Mouse (Mus musculus) forebrain, postnatal 0 days (tissue): ENCODE measurements at regions not wholly inside any gene's neighbourhood (a gene's known extent, or its start where the extent isn't known, plus 50 kb on each side); places are given as distances from the start of the nearest gene placed in this dataset.
A peak's percentile ranks its signal among the peaks of the same experiment; 100 is the strongest.

Experiments used
- ATAC-seq: fragments of 200-750 bp; cut with Nextera tagmentation; 2 replicates; pipeline ENCODE4 v1.8.0; 2017; ENCODE audit warnings: mild to moderate bottlenecking, moderate library complexity
- DNase-seq: peaks from one replicate; pipeline ENCODE4 v3.0.0-alpha.2; 2015
- H3K27ac ChIP-seq: fragments of 300-500 bp; sonication (generic); 2 replicates; pipeline ENCODE4 v1.5.1; 2014; ENCODE audit warnings: low read depth, mild to moderate bottlenecking, antibody characterized with exemption, low read length, moderate library complexity, mixed read lengths
- H3K27me3 ChIP-seq: fragments of 300-500 bp; sonication (generic); 2 replicates; pipeline ENCODE4 v1.6.1; 2014; ENCODE audit warnings: mild to moderate bottlenecking, low read length, mixed read lengths; ENCODE audit not compliant: insufficient read depth
- H3K36me3 ChIP-seq: fragments of 300-500 bp; sonication (generic); 2 replicates; pipeline ENCODE4 v1.6.1; 2014; ENCODE audit warnings: mild to moderate bottlenecking, moderate library complexity; ENCODE audit not compliant: insufficient read depth
- H3K4me1 ChIP-seq: fragments of 300-500 bp; sonication (generic); 2 replicates; pipeline ENCODE4 v1.6.1; 2014; ENCODE audit warnings: antibody characterized with exemption; ENCODE audit not compliant: insufficient read depth
- H3K4me2 ChIP-seq: fragments of 300-500 bp; sonication (generic); 2 replicates; pipeline ENCODE4 v1.6.1; 2014; ENCODE audit warnings: low read depth, mild to moderate bottlenecking, moderate library complexity
- H3K4me3 ChIP-seq: fragments of 300-500 bp; sonication (generic); 2 replicates; pipeline ENCODE4 v1.5.1; 2014; ENCODE audit warnings: low read depth, low read length, mixed read lengths
- H3K9ac ChIP-seq: fragments of 300-500 bp; sonication (generic); 2 replicates; pipeline ENCODE4 v1.6.1; 2014; ENCODE audit warnings: mild to moderate bottlenecking
- H3K9me3 ChIP-seq: fragments of 300-500 bp; sonication (generic); 2 replicates; pipeline ENCODE4 v1.6.1; 2016; ENCODE audit warnings: low read length
- CTCF ChIP-seq: sonication (generic); IDR thresholded peaks from 2 replicates; pipeline ENCODE4 v1.5.1; 2016; ENCODE audit warnings: antibody characterized with exemption, control low read depth, low read depth
- WGBS: fragments of 180-500 bp; shearing (Covaris S2); extraction: QIAGEN DNeasy Blood & Tissue Kit; methylation state at CpG from one replicate; pipeline ENCODE4 v1.1.7; 2014; 5-methylcytosine and 5-hydroxymethylcytosine counted together

DNA sequence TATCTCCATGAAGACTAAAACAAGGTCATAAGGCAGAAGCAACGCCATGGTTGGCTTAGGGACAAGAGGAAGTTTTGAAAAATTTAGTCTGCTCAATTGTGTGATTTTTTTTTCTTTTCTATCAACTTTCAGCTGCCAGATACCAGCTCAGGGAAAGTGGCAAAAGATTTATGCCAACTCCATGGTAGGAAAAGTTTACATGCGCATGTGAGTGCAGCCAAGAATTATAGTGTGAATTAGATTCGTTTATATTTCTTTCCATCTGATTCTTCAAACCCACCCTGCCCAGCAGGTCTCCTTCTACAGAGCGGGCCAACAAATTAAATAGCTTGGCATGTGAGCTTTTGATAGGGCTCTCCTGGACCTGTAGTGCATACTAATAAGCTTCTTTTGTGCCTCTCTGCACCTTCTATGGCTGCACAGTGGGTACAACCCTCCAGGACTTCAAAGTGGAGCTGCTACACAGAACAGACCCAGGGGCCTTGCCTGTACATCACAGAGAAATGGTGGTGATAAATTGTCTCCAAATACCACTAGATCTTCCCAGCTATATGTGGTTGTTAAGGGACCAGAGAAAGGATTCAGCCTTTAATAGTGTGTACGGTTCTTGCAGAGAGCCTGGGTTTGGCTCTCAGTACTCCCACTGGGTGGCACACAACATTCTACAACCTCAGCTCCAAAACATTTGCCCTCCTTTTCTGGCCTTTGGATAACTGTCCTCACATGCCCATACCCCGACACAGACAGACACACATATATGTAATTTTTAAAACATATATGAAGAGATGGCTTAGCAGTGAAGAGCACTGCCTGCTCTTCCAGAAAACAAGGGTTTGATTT, 135.0 kb downstream of the Basp1 start:
- Histone ChIP-seq H3K27me3 (no peaks in the 10 kb centered on the region), H3K9ac (no peak overlapping the region), H3K36me3 (no peaks in the 10 kb centered on the region), H3K4me2 (no peak overlapping the region), H3K27ac (no peak overlapping the region), H3K4me3 (no peak overlapping the region), H3K9me3 (no peaks in the 10 kb centered on the region), H3K4me1 (no peaks in the 10 kb centered on the region; the same call in 1 of the 2 replicates)
- ATAC-seq: peak; percentile 71
- DNase-seq: peak; percentile 44
- TF ChIP-seq CTCF: no peak
- WGBS: 19% methylated on average over 6 of the region's 6 CpGs

DNA sequence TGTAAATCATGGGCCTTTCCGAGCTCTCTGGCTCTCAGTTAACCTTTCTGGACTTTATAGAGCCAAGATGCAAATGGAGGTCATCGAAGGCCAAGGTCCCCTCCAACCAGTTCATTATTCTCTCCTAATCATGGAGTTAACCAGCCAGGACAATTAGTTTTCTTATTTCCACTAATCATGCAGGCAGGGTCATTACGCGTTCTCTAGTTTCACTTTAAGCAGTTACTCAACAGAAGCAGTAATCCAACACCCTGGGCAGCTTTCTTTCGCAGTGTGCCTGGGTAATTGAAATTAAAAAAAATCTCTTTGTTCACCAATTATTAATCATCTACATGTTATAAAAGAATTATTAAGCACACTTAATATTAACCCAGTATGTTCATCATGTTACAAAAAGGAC, 137.3 kb downstream of the Basp1 start:
- Histone ChIP-seq H3K27me3 (no peaks in the 10 kb centered on the region), H3K9ac (no peak overlapping the region), H3K36me3 (no peaks in the 10 kb centered on the region), H3K4me2 (no peak overlapping the region), H3K4me3 (no peak overlapping the region), H3K4me1 (no peaks in the 10 kb centered on the region; the same call in 1 of the 2 replicates), H3K27ac (no peak overlapping the region), H3K9me3 (no peaks in the 10 kb centered on the region)
- WGBS: 54% methylated on average over 5 of the region's 5 CpGs
- no peak for TF ChIP-seq CTCF
- DNase-seq: no peak
- ATAC-seq: no peak

DNA sequence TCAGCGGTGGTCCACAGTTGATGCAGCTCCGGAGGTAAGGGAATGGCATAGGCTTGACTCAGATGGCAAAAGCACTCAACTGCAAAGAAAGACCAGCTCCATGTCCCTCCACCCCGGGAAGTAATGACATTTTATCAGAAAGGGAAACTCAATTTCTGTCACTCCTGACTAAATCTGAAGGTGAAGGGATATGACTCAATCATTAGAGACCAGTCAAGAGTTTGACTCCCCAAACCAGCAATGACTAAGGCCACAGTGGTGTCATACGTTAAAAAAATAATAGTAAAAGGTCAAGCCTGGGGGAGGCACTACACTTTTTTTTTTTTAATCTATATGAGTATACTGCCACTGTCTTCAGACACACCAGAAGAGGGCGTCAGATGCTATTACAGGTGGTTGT, 141.7 kb downstream of the Basp1 start:
- Histone ChIP-seq H3K36me3 (no peaks in the 10 kb centered on the region), H3K27me3 (no peaks in the 10 kb centered on the region), H3K9ac (no peak overlapping the region), H3K27ac (no peak overlapping the region), H3K9me3 (no peaks in the 10 kb centered on the region), H3K4me2 (no peak overlapping the region), H3K4me1 (no peaks in the 10 kb centered on the region), H3K4me3 (no peak overlapping the region)
- TF ChIP-seq CTCF: no peak
- DNase-seq (no peak), ATAC-seq (no peak)
- 89% methylated on average over 5 of the region's 5 CpGs for WGBS

- no peak overlapping the region for H3K27ac ChIP-seq
- H3K27me3 ChIP-seq: no peaks in the 10 kb centered on the region
- H3K4me3 ChIP-seq: no peak overlapping the region
- no peak overlapping the region for H3K4me2 ChIP-seq
- ATAC-seq (0 out of 2 replicates have a peak, but pooled peaks have one; percentile 32), DNase-seq (no peak)
- TF ChIP-seq CTCF: no peak
- H3K36me3 ChIP-seq: no peaks in the 10 kb centered on the region
- H3K9me3 ChIP-seq: no peaks in the 10 kb centered on the region
- H3K4me1 ChIP-seq: no peaks in the 10 kb centered on the region
- H3K9ac ChIP-seq: no peak overlapping the region
- 70% methylated on average over 10 of the region's 10 CpGs for WGBS
These were observed 143.2 kb downstream of the Basp1 start for GRCm38 (mm10) chr15:25270349-25270748.

- Histone ChIP-seq H3K27ac (no peak overlapping the region), H3K4me1 (no peaks in the 10 kb centered on the region), H3K4me3 (no peak overlapping the region), H3K9ac (no peak overlapping the region), H3K36me3 (no peaks in the 10 kb centered on the region), H3K9me3 (no peaks in the 10 kb centered on the region), H3K27me3 (no peaks in the 10 kb centered on the region), H3K4me2 (no peak overlapping the region)
- WGBS: 59% methylated on average over 11 of the region's 12 CpGs
- DNase-seq: no peak
- no peak for TF ChIP-seq CTCF
- ATAC-seq: peak; percentile 29; the same call in 1 of the 2 replicates
These were observed 144.1 kb downstream of the Basp1 start for GRCm38 (mm10) chr15:25269345-25269996.

DNA sequence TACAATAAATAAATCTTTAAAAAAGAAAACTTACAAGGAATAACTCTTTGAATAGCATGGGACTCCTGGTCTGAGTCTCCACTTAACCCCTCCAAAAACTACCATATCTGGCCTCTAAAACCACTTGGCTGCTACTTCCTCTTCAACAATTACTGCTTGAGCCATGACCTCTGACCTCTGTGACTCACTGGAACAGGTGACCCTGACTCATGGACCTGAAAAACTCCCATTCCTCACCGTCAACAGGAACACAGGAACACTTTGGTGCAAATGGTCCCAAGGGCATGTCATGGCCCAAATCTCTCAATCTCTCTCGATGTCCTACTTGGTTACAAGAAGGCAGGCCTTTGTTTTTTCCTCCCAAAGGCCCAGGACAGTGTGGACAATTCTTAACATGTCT, 145.1 kb downstream of the Basp1 start:
- no peak overlapping the region for H3K9ac ChIP-seq
- 95% methylated on average over 2 of the region's 2 CpGs for WGBS
- no peak for ATAC-seq

DNA sequence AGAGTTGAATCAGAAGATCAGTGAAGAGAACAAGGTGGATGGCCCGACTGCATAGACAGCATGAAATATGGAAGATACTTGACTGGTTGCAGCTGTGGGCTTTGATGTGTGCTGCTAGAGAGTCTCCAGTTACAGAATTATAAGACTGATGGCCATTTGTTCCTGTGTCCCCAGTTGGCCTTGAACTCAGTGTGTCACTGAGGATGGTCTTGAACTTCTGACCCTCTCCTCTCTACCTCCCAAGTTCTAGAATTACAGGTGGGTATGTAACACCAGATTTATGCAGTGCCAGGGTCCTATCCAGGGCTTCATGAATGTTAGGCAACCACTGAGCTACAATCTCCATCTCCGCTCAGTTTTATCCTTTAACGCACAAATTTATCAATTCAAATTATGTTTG, 146.1 kb downstream of the Basp1 start:
- Histone ChIP-seq H3K9me3 (no peaks in the 10 kb centered on the region), H3K27me3 (no peaks in the 10 kb centered on the region), H3K4me2 (no peak overlapping the region), H3K27ac (no peak overlapping the region), H3K4me1 (no peaks in the 10 kb centered on the region), H3K4me3 (no peak overlapping the region), H3K36me3 (no peaks in the 10 kb centered on the region), H3K9ac (no peak overlapping the region)
- no peak for ATAC-seq
- over 99% methylated on average over 3 of the region's 3 CpGs for WGBS
- TF ChIP-seq CTCF: no peak
- DNase-seq: no peak

More for the DNA sequence above, 145.1 kb downstream of the Basp1 start:
- Histone ChIP-seq H3K9me3 (no peaks in the 10 kb centered on the region), H3K36me3 (no peaks in the 10 kb centered on the region), H3K4me1 (no peaks in the 10 kb centered on the region), H3K4me2 (no peak overlapping the region), H3K4me3 (no peak overlapping the region), H3K27ac (no peak overlapping the region), H3K27me3 (no peaks in the 10 kb centered on the region)
- TF ChIP-seq CTCF: no peak
- no peak for DNase-seq
